Mouse (Mus musculus): Measurements from ENCODE around the gene Cntln.
A peak's percentile ranks its signal among the peaks of the same experiment; 100 is the strongest.

Cntln gene

GRCm38 (mm10) chr4:85059598-85059997 is 175.5 kb downstream of the Cntln start:
- no peak for DNase-seq

GRCm38 (mm10) chr4:85061676-85062075 is 177.6 kb downstream of the Cntln start:
- no peak for DNase-seq

GRCm38 (mm10) chr4:85096033-85096432 is 211.9 kb downstream of the Cntln start:
- no peak for DNase-seq

GRCm38 (mm10) chr4:85096682-85097081 is 212.6 kb downstream of the Cntln start:
- DNase-seq: peak; percentile 59 to 62

GRCm38 (mm10) chr4:85102168-85102567 is 218.1 kb downstream of the Cntln start:
- no peak for DNase-seq

GRCm38 (mm10) chr4:85106416-85106815 is 222.3 kb downstream of the Cntln start:
- DNase-seq: no peak

- DNase-seq: no peak
Observed at GRCm38 (mm10) chr4:85106961-85107360, 222.9 kb downstream of the Cntln start.

- no peak for DNase-seq
Observed at GRCm38 (mm10) chr4:85120271-85120670, 236.2 kb downstream of the Cntln start.

- no peak for DNase-seq
Observed at GRCm38 (mm10) chr4:85149726-85150125, 265.6 kb downstream of the Cntln start.

GRCm38 (mm10) chr4:85151881-85152280 is 267.8 kb downstream of the Cntln start:
- DNase-seq: no peak

- DNase-seq: no peak
Observed at GRCm38 (mm10) chr4:85154361-85154760, 270.3 kb downstream of the Cntln start.

GRCm38 (mm10) chr4:85161156-85161555 is 277.0 kb downstream of the Cntln start:
- no peak for DNase-seq

GRCm38 (mm10) chr4:85162468-85163312 is 278.6 kb downstream of the Cntln start:
- no peak for DNase-seq

GRCm38 (mm10) chr4:85163313-85163615 is 279.2 kb downstream of the Cntln start:
- no peak for DNase-seq

GRCm38 (mm10) chr4:85168001-85168400 is 283.9 kb downstream of the Cntln start:
- no peak for DNase-seq

GRCm38 (mm10) chr4:85175466-85175865 is 291.4 kb downstream of the Cntln start:
- no peak for DNase-seq

- DNase-seq: no peak
Observed at GRCm38 (mm10) chr4:85178394-85179051, 294.4 kb downstream of the Cntln start.
